Mouse (Mus musculus): ENCODE data around the gene Fam120b. TPM values are rescaled to one million over a fixed set of nuclear protein-coding genes. Genes with fewer than 3 reads are reported as not detected.

Fam120b gene
- total and polyA plus RNA-seq, 3 experiments = 17.2 to 19.5 (median 18.1) TPM

DNA sequence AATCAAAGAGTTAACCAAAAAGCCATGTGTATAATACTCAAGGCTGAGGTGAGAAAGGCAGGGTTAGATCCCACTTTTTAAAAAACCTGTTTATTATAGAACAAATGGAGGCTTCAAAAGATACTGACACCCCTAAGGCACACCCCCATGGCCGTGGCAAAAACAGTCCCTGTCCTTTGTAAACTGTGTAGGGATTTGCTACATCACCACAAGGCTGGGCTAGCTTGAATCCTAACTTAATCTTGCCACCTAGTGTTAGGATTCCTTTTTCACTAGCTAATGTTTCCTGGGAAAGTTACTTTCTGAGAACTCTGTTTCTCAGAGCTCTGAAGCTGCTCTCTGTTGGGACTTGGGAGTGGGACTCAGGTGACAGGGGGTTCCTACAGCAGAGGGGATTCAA, 18.1 kb upstream of the Fam120b start:
- in situ Hi-C loops (cut with MboI; ENCODE audit: low pct_ligation_motif_present, low pct_unique_long_range_greater_than_20kb, low sequenced_read_pairs) = no loop called here
- H3K27me3 ChIP-seq (replicated peaks) = peaks cover 88% of the 10 kb centered on the region
- no peaks in the 10 kb centered on the region for H3K36me3 ChIP-seq (replicated peaks in 1 of 2; ENCODE audit: control insufficient read depth in 1 of 2, insufficient read depth in 1 of 2, low read length in 1 of 2)
- no peak overlapping the region for H3K4me2 ChIP-seq (ENCODE audit: insufficient read depth, low read depth, poor library complexity, severe bottlenecking)
- no peak for DNase-seq (ENCODE audit: extremely low read depth)
- peaks cover 9 to 21% of the 10 kb centered on the region in 2 experiments for H3K4me1 ChIP-seq (ENCODE audit: control insufficient read depth in 1 of 2, insufficient read depth in 2 of 2)
- dilution Hi-C loops (cut with MboI; ENCODE audit: extremely low pct_ligation_motif_present, extremely low pct_unique_long_range_greater_than_20kb, low sequenced_read_pairs) = no loop called here
- no peak overlapping the region for H3K4me3 ChIP-seq (replicated peaks in 1 of 3; ENCODE audit: low read depth in 2 of 3, low read length in 2 of 3, poor library complexity in 1 of 3)
- no peak overlapping the region for H3K9ac ChIP-seq (ENCODE audit: insufficient read depth, low read depth)
- no peaks in the 10 kb centered on the region for H3K9me3 ChIP-seq (replicated peaks; ENCODE audit: low read length)
- TF ChIP-seq UBTF (IDR thresholded peaks at IDR 0.05; ENCODE audit: low read depth, low read length) (no peak), RAD21 (IDR thresholded peaks at IDR 0.05; ENCODE audit: low read depth, low read length) (peak; percentile 27), E2F4 (IDR thresholded peaks at IDR 0.05; ENCODE audit: insufficient replicate concordance, low read depth, low read length) (no peak), IRF4 (IDR thresholded peaks at IDR 0.05; ENCODE audit: low read depth, low read length) (no peak)
- H3K27ac ChIP-seq (ENCODE audit: insufficient read depth, low read depth) = no peak overlapping the region
- no peaks in the 10 kb centered on the region for H3K79me2 ChIP-seq (replicated peaks; ENCODE audit: control insufficient read depth, extremely low read depth, insufficient read depth, poor library complexity, severe bottlenecking)

DNA sequence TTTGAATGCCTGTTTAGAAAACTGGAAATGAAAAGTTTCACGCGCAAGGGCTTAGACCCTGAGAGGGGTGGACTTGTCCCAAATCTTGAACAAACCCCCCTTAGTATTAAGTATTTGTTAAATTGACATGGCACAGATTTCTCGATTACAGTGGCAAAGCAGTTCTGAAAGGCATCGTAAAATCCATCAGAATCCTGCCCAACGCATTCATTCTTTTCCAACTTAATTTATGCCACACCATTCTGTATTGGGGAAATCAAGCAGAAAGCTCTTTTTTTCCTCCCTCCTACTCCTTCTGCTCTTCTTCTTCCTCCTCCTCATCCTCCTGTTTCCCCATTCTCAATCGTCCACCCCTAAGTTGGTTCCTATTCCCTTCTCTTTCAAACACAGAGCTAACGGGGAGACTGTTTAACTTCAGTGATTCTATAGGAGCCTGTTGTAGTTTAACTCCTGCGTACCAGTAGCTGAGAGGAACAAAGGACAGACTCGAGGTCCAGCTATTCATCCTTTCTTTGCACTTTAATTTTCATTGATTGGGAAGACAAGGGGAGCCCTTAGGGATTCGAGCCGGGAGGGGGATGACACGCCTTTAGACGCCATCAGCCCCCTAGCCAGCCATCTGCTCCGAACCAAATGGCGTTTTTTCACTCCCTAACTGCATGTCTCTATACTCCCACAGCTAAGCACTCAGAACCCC, 17.4 kb upstream of the Fam120b start:
- no peak for DNase-seq (ENCODE audit: extremely low read depth)
- Histone ChIP-seq H3K27me3 (replicated peaks) (peaks cover 83% of the 10 kb centered on the region), H3K9me3 (replicated peaks; ENCODE audit: low read length) (no peaks in the 10 kb centered on the region), H3K4me2 (ENCODE audit: insufficient read depth, low read depth, poor library complexity, severe bottlenecking) (no peak overlapping the region), H3K36me3 (replicated peaks in 1 of 2; ENCODE audit: control insufficient read depth in 1 of 2, insufficient read depth in 1 of 2, low read length in 1 of 2) (no peaks in the 10 kb centered on the region), H3K4me1 (ENCODE audit: control insufficient read depth in 1 of 2, insufficient read depth in 2 of 2) (peaks cover 9 to 21% of the 10 kb centered on the region in 2 experiments), H3K27ac (ENCODE audit: insufficient read depth, low read depth) (no peak overlapping the region), H3K9ac (ENCODE audit: insufficient read depth, low read depth) (no peak overlapping the region), H3K4me3 (replicated peaks in 1 of 3; ENCODE audit: low read depth in 2 of 3, low read length in 2 of 3, poor library complexity in 1 of 3) (no peak overlapping the region), H3K79me2 (replicated peaks; ENCODE audit: control insufficient read depth, extremely low read depth, insufficient read depth, poor library complexity, severe bottlenecking) (no peaks in the 10 kb centered on the region)
- in situ Hi-C loops (cut with MboI; ENCODE audit: low pct_ligation_motif_present, low pct_unique_long_range_greater_than_20kb, low sequenced_read_pairs) (no loop called here), dilution Hi-C loops (cut with MboI; ENCODE audit: extremely low pct_ligation_motif_present, extremely low pct_unique_long_range_greater_than_20kb, low sequenced_read_pairs) (no loop called here)
- TF ChIP-seq TBP (conservative IDR thresholded peaks at IDR 0.05; ENCODE audit: low read depth, low read length) (no peak), JUN (IDR thresholded peaks at IDR 0.05; ENCODE audit: insufficient read depth, low read depth, low read length) (no peak), ETS1 (conservative IDR thresholded peaks at IDR 0.05; ENCODE audit: low read depth, low read length) (no peak), BHLHE40 (IDR thresholded peaks at IDR 0.05; ENCODE audit: low read depth, low read length) (no peak)

DNA sequence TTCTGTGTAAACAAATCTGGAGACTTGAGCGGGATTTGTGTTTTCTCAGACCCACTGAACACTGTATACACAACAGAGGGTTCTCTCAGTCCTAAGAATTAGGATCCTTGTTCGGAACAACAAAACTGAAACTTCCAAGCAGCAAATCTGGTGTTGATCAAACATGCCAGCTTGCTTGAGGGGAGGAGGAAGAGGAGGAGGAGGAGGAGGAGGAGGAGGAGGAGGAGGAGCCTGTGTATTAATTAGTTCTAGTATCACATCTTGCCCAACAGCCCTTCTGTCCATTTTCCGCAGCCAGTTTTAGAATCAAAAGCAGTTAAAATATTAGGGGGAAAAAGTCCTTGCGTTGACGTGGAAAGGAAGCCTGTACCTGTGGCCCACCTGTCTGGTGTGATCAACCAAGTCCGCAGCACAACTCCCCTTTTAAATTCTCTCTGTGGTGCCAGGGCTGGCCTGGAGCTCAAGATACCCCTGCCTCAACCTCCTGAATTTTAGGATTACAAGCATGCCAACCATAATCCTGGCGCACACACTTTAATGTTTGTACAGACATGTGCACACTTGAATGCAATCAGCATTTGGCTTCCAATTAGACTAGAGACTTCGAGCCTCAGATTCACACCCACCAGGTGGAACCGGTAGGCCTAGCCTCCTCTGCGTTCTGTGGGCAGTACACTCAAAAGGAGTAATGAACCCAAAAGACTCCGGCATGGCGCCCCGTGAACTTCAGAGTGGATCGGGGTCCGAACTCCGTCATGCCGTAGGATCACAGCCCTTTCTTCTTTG, 16.1 kb upstream of the Fam120b start:
- no peak for TF ChIP-seq MXI1 (IDR thresholded peaks at IDR 0.05; ENCODE audit: low read depth, low read length)
- in situ Hi-C loops (cut with MboI; ENCODE audit: low pct_ligation_motif_present, low pct_unique_long_range_greater_than_20kb, low sequenced_read_pairs) = no loop called here
- H3K4me1 ChIP-seq (ENCODE audit: control insufficient read depth in 1 of 2, insufficient read depth in 2 of 2) = peaks cover 6 to 12% of the 10 kb centered on the region in 2 experiments; a peak in 3 of 4 replicates

More for the DNA sequence above, 16.1 kb upstream of the Fam120b start:
- no peak overlapping the region for H3K4me3 ChIP-seq (replicated peaks in 1 of 3; ENCODE audit: low read depth in 2 of 3, low read length in 2 of 3, poor library complexity in 1 of 3)
- no peak overlapping the region for H3K27ac ChIP-seq (ENCODE audit: insufficient read depth, low read depth)
- DNase-seq (ENCODE audit: extremely low read depth) = no peak
- H3K27me3 ChIP-seq (replicated peaks) = peaks cover 73% of the 10 kb centered on the region
- H3K36me3 ChIP-seq (replicated peaks in 1 of 2; ENCODE audit: control insufficient read depth in 1 of 2, insufficient read depth in 1 of 2, low read length in 1 of 2) = no peaks in the 10 kb centered on the region
- dilution Hi-C loops (cut with MboI; ENCODE audit: extremely low pct_ligation_motif_present, extremely low pct_unique_long_range_greater_than_20kb, low sequenced_read_pairs) = no loop called here
- H3K9ac ChIP-seq (ENCODE audit: insufficient read depth, low read depth) = no peak overlapping the region
- peak overlapping the region; percentile 56 for H3K4me2 ChIP-seq (ENCODE audit: insufficient read depth, low read depth, poor library complexity, severe bottlenecking)
- H3K9me3 ChIP-seq (replicated peaks; ENCODE audit: low read length) = no peaks in the 10 kb centered on the region
- H3K79me2 ChIP-seq (replicated peaks; ENCODE audit: control insufficient read depth, extremely low read depth, insufficient read depth, poor library complexity, severe bottlenecking) = no peaks in the 10 kb centered on the region
